Mouse (Mus musculus): ENCODE measurements around the gene Ly6g. TPM values are rescaled to one million over a fixed set of nuclear protein-coding genes. Genes with fewer than 3 reads are reported as not detected.
"Not testable (repeated sequence)": the region's sequence is repeated elsewhere in the genome, so short reads cannot be mapped to it uniquely, and the experiment has no call there.

The Ly6g gene
- polyA plus RNA-seq (2015; fragmentation: Nextera tagmentation; extraction: Ambion mirVana), result 0.29 TPM in 1 of 2 replicates, not detected in the other

- Histone ChIP-seq H3K4me1 (no peaks in the 10 kb centered on the region), H3K27me3 (no peaks in the 10 kb centered on the region), H3K9ac (no peak within 1 kb of the TSS), H3K36me3 (no peaks in the 10 kb centered on the region), H3K9me3 (no peaks in the 10 kb centered on the region), H3K27ac (no peak within 1 kb of the TSS), H3K4me2 (no peak within 1 kb of the TSS), H3K4me3 (no peak within 1 kb of the TSS)
- 88% methylated on average over 1 of the region's 1 CpGs for WGBS
- no peak for ATAC-seq (ENCODE audit: borderline replicate concordance, extremely low read depth, low FRiP score, low TSS enrichment)
These were observed at the start of gene Ly6g for GRCm38 (mm10) chr15:75154940-75155339. Ly6g (plus strand) TSS chr15:75155240.

GRCm38 (mm10) chr15:75110424-75110823 lies 44.6 kb upstream of the Ly6g start:
- H3K4me1 ChIP-seq; H3K4me2 ChIP-seq; H3K4me3 ChIP-seq; H3K27ac ChIP-seq; H3K9ac ChIP-seq; H3K27me3 ChIP-seq; ATAC-seq (ENCODE audit: borderline replicate concordance, extremely low read depth, low FRiP score, low TSS enrichment); H3K36me3 ChIP-seq; H3K9me3 ChIP-seq: not testable (repeated sequence)
- 38% methylated on average over 2 of the region's 5 CpGs for WGBS

GRCm38 (mm10) chr15:75111861-75112630 lies 43.0 kb upstream of the Ly6g start, which contains the start of gene Ly6c2:
Ly6c2 (minus strand) TSS chr15:75111970.
- ATAC-seq (ENCODE audit: borderline replicate concordance, extremely low read depth, low FRiP score, low TSS enrichment); H3K4me1 ChIP-seq: not testable (repeated sequence)

GRCm38 (mm10) chr15:75116525-75116924 lies 38.5 kb upstream of the Ly6g start:
- no peaks in the 10 kb centered on the region for H3K27me3 ChIP-seq
- H3K36me3 ChIP-seq, result no peaks in the 10 kb centered on the region
- ATAC-seq (ENCODE audit: borderline replicate concordance, extremely low read depth, low FRiP score, low TSS enrichment), result no peak
- WGBS, result 85% methylated on average over 2 of the region's 2 CpGs
- H3K4me3 ChIP-seq, result no peak overlapping the region
- H3K4me2 ChIP-seq, result no peak overlapping the region
- no peaks in the 10 kb centered on the region for H3K4me1 ChIP-seq
- no peaks in the 10 kb centered on the region for H3K9me3 ChIP-seq
- no peak overlapping the region for H3K27ac ChIP-seq
- no peak overlapping the region for H3K9ac ChIP-seq

More at GRCm38 (mm10) chr15:75111861-75112630, 43.0 kb upstream of the Ly6g start, which contains the start of gene Ly6c2:
- H3K4me2 ChIP-seq, H3K27ac ChIP-seq, H3K9me3 ChIP-seq, H3K27me3 ChIP-seq, H3K4me3 ChIP-seq, H3K9ac ChIP-seq, H3K36me3 ChIP-seq: not testable (repeated sequence)
- no CpG with 5 or more reads among the region's 1 CpGs for WGBS

GRCm38 (mm10) chr15:75117481-75117880 lies 37.6 kb upstream of the Ly6g start:
- not testable (repeated sequence) for H3K4me1 ChIP-seq; H3K9ac ChIP-seq; H3K4me2 ChIP-seq; H3K4me3 ChIP-seq; ATAC-seq (ENCODE audit: borderline replicate concordance, extremely low read depth, low FRiP score, low TSS enrichment); H3K27me3 ChIP-seq; H3K9me3 ChIP-seq; H3K27ac ChIP-seq; H3K36me3 ChIP-seq
- WGBS, result 88% methylated on average over 5 of the region's 5 CpGs

- not testable (repeated sequence) for H3K4me2 ChIP-seq; H3K4me1 ChIP-seq; H3K4me3 ChIP-seq; H3K27ac ChIP-seq; H3K9ac ChIP-seq; H3K27me3 ChIP-seq; H3K9me3 ChIP-seq; H3K36me3 ChIP-seq; ATAC-seq (ENCODE audit: borderline replicate concordance, extremely low read depth, low FRiP score, low TSS enrichment)
- 13% methylated on average over 5 of the region's 7 CpGs for WGBS
These were observed 36.3 kb upstream of the Ly6g start for GRCm38 (mm10) chr15:75118742-75119141.

GRCm38 (mm10) chr15:75120066-75120465 lies 35.0 kb upstream of the Ly6g start:
- no peak overlapping the region for H3K27ac ChIP-seq
- no peaks in the 10 kb centered on the region for H3K9me3 ChIP-seq
- no peak overlapping the region for H3K4me3 ChIP-seq
- WGBS, result 11% methylated on average over 2 of the region's 2 CpGs
- H3K4me1 ChIP-seq, result no peaks in the 10 kb centered on the region
- H3K36me3 ChIP-seq, result no peaks in the 10 kb centered on the region
- no peaks in the 10 kb centered on the region for H3K27me3 ChIP-seq
- no peak for ATAC-seq (ENCODE audit: borderline replicate concordance, extremely low read depth, low FRiP score, low TSS enrichment)
- no peak overlapping the region for H3K9ac ChIP-seq
- no peak overlapping the region for H3K4me2 ChIP-seq

- not testable (repeated sequence) for H3K9me3 ChIP-seq; H3K27me3 ChIP-seq; H3K27ac ChIP-seq; H3K4me2 ChIP-seq; H3K4me3 ChIP-seq; ATAC-seq (ENCODE audit: borderline replicate concordance, extremely low read depth, low FRiP score, low TSS enrichment); H3K9ac ChIP-seq; H3K36me3 ChIP-seq; H3K4me1 ChIP-seq
- WGBS, result 76% methylated on average over 2 of the region's 2 CpGs
These were observed 22.7 kb upstream of the Ly6g start for GRCm38 (mm10) chr15:75132346-75132745.

- H3K4me3 ChIP-seq; H3K36me3 ChIP-seq; H3K27me3 ChIP-seq; H3K4me2 ChIP-seq; ATAC-seq (ENCODE audit: borderline replicate concordance, extremely low read depth, low FRiP score, low TSS enrichment); H3K9me3 ChIP-seq; H3K27ac ChIP-seq; H3K9ac ChIP-seq; H3K4me1 ChIP-seq: not testable (repeated sequence)
- WGBS, result 85% methylated on average over 2 of the region's 2 CpGs
These were observed 19.8 kb upstream of the Ly6g start for GRCm38 (mm10) chr15:75135090-75135783.

GRCm38 (mm10) chr15:75137739-75138138 lies 17.3 kb upstream of the Ly6g start:
- H3K27me3 ChIP-seq; H3K4me2 ChIP-seq; H3K4me1 ChIP-seq; H3K9me3 ChIP-seq; H3K4me3 ChIP-seq; H3K9ac ChIP-seq; ATAC-seq (ENCODE audit: borderline replicate concordance, extremely low read depth, low FRiP score, low TSS enrichment); H3K27ac ChIP-seq; H3K36me3 ChIP-seq: not testable (repeated sequence)
- 60% methylated on average over 3 of the region's 3 CpGs for WGBS

- not testable (repeated sequence) for H3K9me3 ChIP-seq; H3K4me1 ChIP-seq; H3K27ac ChIP-seq; H3K27me3 ChIP-seq; H3K4me2 ChIP-seq; H3K4me3 ChIP-seq; H3K9ac ChIP-seq; H3K36me3 ChIP-seq; ATAC-seq (ENCODE audit: borderline replicate concordance, extremely low read depth, low FRiP score, low TSS enrichment)
- WGBS, result 41% methylated on average over 6 of the region's 6 CpGs
These were observed 13.2 kb upstream of the Ly6g start for GRCm38 (mm10) chr15:75141812-75142360.

GRCm38 (mm10) chr15:75143735-75144134 lies 11.3 kb upstream of the Ly6g start:
- WGBS, result 63% methylated on average over 3 of the region's 3 CpGs
- no peak for ATAC-seq (ENCODE audit: borderline replicate concordance, extremely low read depth, low FRiP score, low TSS enrichment)
- H3K4me3 ChIP-seq, result no peak overlapping the region

More at GRCm38 (mm10) chr15:75143735-75144134, 11.3 kb upstream of the Ly6g start:
- H3K9ac ChIP-seq, result no peak overlapping the region
- no peak overlapping the region for H3K4me2 ChIP-seq
- H3K4me1 ChIP-seq, result no peaks in the 10 kb centered on the region
- H3K36me3 ChIP-seq, result no peaks in the 10 kb centered on the region
- H3K27ac ChIP-seq, result no peak overlapping the region
- no peaks in the 10 kb centered on the region for H3K9me3 ChIP-seq
- no peaks in the 10 kb centered on the region for H3K27me3 ChIP-seq

Data from lung, embryonic 15.5 days (tissue).